Mouse (Mus musculus) left cerebral cortex, postnatal 36 days (tissue): ENCODE results near the gene Dnal4. TPM values are rescaled to one million over a fixed set of nuclear protein-coding genes. Genes with fewer than 3 reads are reported as not detected.

ENCODE experiments used
- total RNA-seq, 2 experiments: library from RNA; stranded (reverse); gene quantifications; 2 replicates each; pipeline ENCODE4 v1.2.3; 2021

Dnal4 gene
- total RNA-seq, 2 experiments from 2014 or later: 50.7 to 51.3 TPM

Other genes with a start within 250 kb of the Dnal4 start
- 100 to 1,000 TPM; 265 to 366 TPM for gene Ddx17, start 231.1 kb downstream of the Dnal4 start, total RNA-seq
- 1 to 10 TPM; 1.3 to 1.4 TPM for gene Dmc1, start 172.7 kb downstream of the Dnal4 start, total RNA-seq
- gene Fam227a, start 118.9 kb downstream of the Dnal4 start, total RNA-seq: 10 to 100 TPM in 1 of 2 experiments, 1 to 10 TPM in 1; 8.0 to 13.2 TPM
- 10 to 100 TPM; 43.5 to 56.1 TPM for gene Cby1, start 118.7 kb downstream of the Dnal4 start, total RNA-seq
- 10 to 100 TPM; 90.7 to 100.0 TPM for gene Tomm22, start 107.0 kb downstream of the Dnal4 start, total RNA-seq
- 10 to 100 TPM; 64.0 to 69.3 TPM for gene Josd1, start 89.9 kb downstream of the Dnal4 start, total RNA-seq
- 10 to 100 TPM; 45.1 to 47.1 TPM for gene Gtpbp1, start 87.0 kb downstream of the Dnal4 start, total RNA-seq
- gene Sun2, start 35.3 kb downstream of the Dnal4 start, total RNA-seq: 10 to 100 TPM; 43.2 to 47.5 TPM
- gene Nptxr, start 26.9 kb upstream of the Dnal4 start, total RNA-seq: 100 to 1,000 TPM; 800 to 830 TPM
- 10 to 100 TPM; 17.3 to 19.1 TPM for gene Npcd, start 56.4 kb upstream of the Dnal4 start, total RNA-seq
- 100 to 1,000 TPM; 412 to 417 TPM for gene Cbx6, start 56.8 kb upstream of the Dnal4 start, total RNA-seq
- gene Apobec3, start 113.8 kb upstream of the Dnal4 start, total RNA-seq: 1 to 10 TPM; 4.9 to 5.1 TPM
- gene Cbx7, start 193.3 kb upstream of the Dnal4 start, total RNA-seq: 10 to 100 TPM; 40.5 to 46.5 TPM
- 10 to 100 TPM; 31.3 to 32.4 TPM for gene Pdgfb, start 237.1 kb upstream of the Dnal4 start, total RNA-seq